Mouse (Mus musculus) lung, postnatal 25 days (tissue): ENCODE data around the gene Sos1.
A peak's percentile ranks its signal among the peaks of the same experiment; 100 is the strongest.
"Not testable (repeated sequence)": the region's sequence is repeated elsewhere in the genome, so short reads cannot be mapped to it uniquely, and the experiment has no call there.

Source experiments
- DNase-seq: peaks from one replicate; pipeline ENCODE4 v3.0.0; 2022; ENCODE audit warnings: low spot score

The Sos1 gene

GRCm38 (mm10) chr17:80420998-80421397, 59.3 kb downstream of the Sos1 start:
- DNase-seq: no peak

GRCm38 (mm10) chr17:80418572-80419210, 61.6 kb downstream of the Sos1 start:
- no peak for DNase-seq

GRCm38 (mm10) chr17:80411182-80411581, 69.1 kb downstream of the Sos1 start:
- no peak for DNase-seq

GRCm38 (mm10) chr17:80398243-80398642, 82.0 kb downstream of the Sos1 start:
- no peak for DNase-seq

- peak; percentile 61 for DNase-seq
Measured at GRCm38 (mm10) chr17:80391423-80392403, 88.5 kb downstream of the Sos1 start.

GRCm38 (mm10) chr17:80390024-80390423, 90.2 kb downstream of the Sos1 start:
- no peak for DNase-seq

- no peak for DNase-seq
Measured at GRCm38 (mm10) chr17:80385671-80386070, 94.6 kb downstream of the Sos1 start.

GRCm38 (mm10) chr17:80378386-80378785, 101.9 kb downstream of the Sos1 start:
- not testable (repeated sequence) for DNase-seq

GRCm38 (mm10) chr17:80373726-80374096, 106.5 kb downstream of the Sos1 start:
- no peak for DNase-seq

GRCm38 (mm10) chr17:80372989-80373725, 107.1 kb downstream of the Sos1 start, which contains the start of gene Gm10190:
Gm10190 (minus strand) TSS chr17:80373541.
- peak; percentile 91 for DNase-seq

GRCm38 (mm10) chr17:80368606-80369005, 111.6 kb downstream of the Sos1 start:
- DNase-seq: no peak

GRCm38 (mm10) chr17:80367276-80367675, 113.0 kb downstream of the Sos1 start:
- no peak for DNase-seq

GRCm38 (mm10) chr17:80360245-80360644, 120.0 kb downstream of the Sos1 start:
- no peak for DNase-seq

GRCm38 (mm10) chr17:80347234-80347633, 133.0 kb downstream of the Sos1 start:
- DNase-seq: no peak

GRCm38 (mm10) chr17:80346591-80347125, 133.6 kb downstream of the Sos1 start:
- DNase-seq: no peak

- DNase-seq: no peak
Measured at GRCm38 (mm10) chr17:80345277-80345676, 135.0 kb downstream of the Sos1 start.
